Mouse (Mus musculus) ES-E14 (cell line): ENCODE measurements around the gene Foxp1. TPM values are rescaled to one million over a fixed set of nuclear protein-coding genes. Genes with fewer than 3 reads are reported as not detected.

Experiments used
- DNase-seq: peaks from one replicate; pipeline ENCODE4 v3.0.0-alpha.2; 2013; ENCODE audit warnings: low read depth, low spot score
- H3K27ac ChIP-seq: 2 replicates; pipeline ENCODE4 v1.5.1; 2012; ENCODE audit warnings: low read depth, mild to moderate bottlenecking, low read length, moderate library complexity, mixed read lengths; ENCODE audit not compliant: poor library complexity, insufficient read depth, severe bottlenecking
- H3K36me3 ChIP-seq: 2 replicates; pipeline ENCODE4 v1.6.1; 2012; ENCODE audit warnings: mild to moderate bottlenecking, low read length, moderate library complexity, mixed read lengths; ENCODE audit not compliant: control insufficient read depth, poor library complexity, insufficient read depth, severe bottlenecking
- H3K4me1 ChIP-seq, 2 experiments: fragments of 150-350 bp in 1 of 2; sonication (generic) in 1 of 2; 2 replicates each; pipeline ENCODE4 v1.6.1; 2012; ENCODE audit warnings: low read length in 2 of 2, mild to moderate bottlenecking in 1 of 2, mixed read lengths in 1 of 2; ENCODE audit not compliant: control insufficient read depth in 2 of 2, insufficient read depth in 2 of 2, poor library complexity in 1 of 2
- H3K4me3 ChIP-seq, 2 experiments: fragments of 150-350 bp in 1 of 2; sonication (generic) in 1 of 2; 2 replicates each; pipeline ENCODE4 v1.5.1; 2012; ENCODE audit warnings: low read length in 2 of 2, low read depth in 1 of 2, mild to moderate bottlenecking in 1 of 2, mixed read lengths in 1 of 2; ENCODE audit not compliant: insufficient read depth in 1 of 2, poor library complexity in 1 of 2, severe bottlenecking in 1 of 2
- H3K9ac ChIP-seq: 2 replicates; pipeline ENCODE4 v1.6.1; 2012; ENCODE audit warnings: low read depth, mild to moderate bottlenecking, low read length, mixed read lengths; ENCODE audit not compliant: poor library complexity, insufficient read depth, severe bottlenecking
- H3K9me3 ChIP-seq: fragments of 150-350 bp; sonication (generic); 2 replicates; pipeline ENCODE4 v1.6.1; 2012; ENCODE audit warnings: low read depth, mild to moderate bottlenecking, low read length; ENCODE audit not compliant: control insufficient read depth, insufficient read depth
- CHD2 ChIP-seq: IDR thresholded peaks from 2 replicates; pipeline ENCODE4 v1.6.1; 2014; ENCODE audit warnings: mild to moderate bottlenecking, low read depth, low read length, inconsistent platforms
- HCFC1 ChIP-seq: IDR thresholded peaks from 2 replicates; pipeline ENCODE4 v1.6.1; 2012; ENCODE audit warnings: low read length, inconsistent platforms, borderline replicate concordance; ENCODE audit not compliant: insufficient read depth
- MAFK ChIP-seq: IDR thresholded peaks from 2 replicates; pipeline ENCODE4 v1.6.1; 2014; ENCODE audit warnings: mild to moderate bottlenecking, low read depth, low read length, inconsistent platforms; ENCODE audit not compliant: insufficient read depth
- ZC3H11A ChIP-seq: IDR thresholded peaks from 2 replicates; pipeline ENCODE4 v1.6.1; 2012; ENCODE audit warnings: low read depth, mild to moderate bottlenecking, inconsistent platforms, low read length, borderline replicate concordance
- ZNF384 ChIP-seq: IDR thresholded peaks from 2 replicates; pipeline ENCODE4 v1.6.1; 2012; ENCODE audit warnings: low read depth, low read length, inconsistent platforms
- in situ Hi-C, 2 experiments: fragments of 600-800 bp; cut with MboI; formaldehyde crosslinking; loops; one replicate each; pipeline ENCODE4 v1.15.1; 2025; ENCODE audit warnings: low sequenced_read_pairs in 2 of 2, inconsistent platforms in 1 of 2; ENCODE audit not compliant: unreplicated experiment in 2 of 2
- total RNA-seq: library from RNA; depleted of rRNA; stranded (reverse); fragments of 300-350 nt; gene quantifications from 2 replicates; pipeline ENCODE4 v1.2.3, GENCODE M21; 2012

Gene Foxp1
- total RNA-seq, 1 experiment: 70.0 TPM

- no peak for DNase-seq
- Histone ChIP-seq H3K4me3 (no peak overlapping the region), H3K27ac (no peak overlapping the region), H3K9ac (no peak overlapping the region), H3K9me3 (no peaks in the 10 kb centered on the region), H3K4me1 (peaks cover 0 to 2% of the 10 kb centered on the region in 2 experiments; a peak in 1 of 4 replicates), H3K36me3 (no peaks in the 10 kb centered on the region)
- in situ Hi-C loops: no loop called here
- no peak for TF ChIP-seq ZNF384
- TF ChIP-seq CHD2: no peak
- TF ChIP-seq ZC3H11A: no peak
- no peak for TF ChIP-seq MAFK
- TF ChIP-seq HCFC1: no peak
These were observed 451.8 kb downstream of the Foxp1 start for GRCm38 (mm10) chr6:99070710-99071109.

DNA sequence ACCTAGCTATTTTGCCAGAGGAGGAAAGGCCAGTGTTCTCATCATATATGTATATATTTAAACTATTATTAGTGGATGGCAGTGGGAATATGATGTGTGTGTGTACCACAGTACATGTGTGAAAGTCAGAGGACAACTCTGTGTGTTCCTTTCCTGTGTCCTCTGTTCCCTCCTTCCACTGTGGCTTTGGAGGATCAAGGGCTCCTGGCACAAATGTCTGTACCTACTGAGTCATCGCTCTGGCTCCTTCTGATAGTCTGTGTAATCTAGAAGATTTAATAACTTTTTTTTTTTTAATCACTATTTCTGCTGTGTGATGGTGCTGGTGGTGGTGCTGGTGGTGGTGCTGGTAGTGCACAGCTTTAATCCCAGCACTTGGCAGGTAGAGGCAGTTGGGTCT lies 452.8 kb downstream of the Foxp1 start:
- TF ChIP-seq MAFK (no peak), ZC3H11A (no peak), ZNF384 (no peak), HCFC1 (no peak), CHD2 (no peak)
- in situ Hi-C loops: no loop called here
- Histone ChIP-seq H3K4me1 (peaks cover 0 to 2% of the 10 kb centered on the region in 2 experiments; a peak in 1 of 4 replicates), H3K9me3 (no peaks in the 10 kb centered on the region), H3K9ac (no peak overlapping the region), H3K27ac (no peak overlapping the region), H3K4me3 (no peak overlapping the region), H3K36me3 (no peaks in the 10 kb centered on the region)
- DNase-seq: no peak

DNA sequence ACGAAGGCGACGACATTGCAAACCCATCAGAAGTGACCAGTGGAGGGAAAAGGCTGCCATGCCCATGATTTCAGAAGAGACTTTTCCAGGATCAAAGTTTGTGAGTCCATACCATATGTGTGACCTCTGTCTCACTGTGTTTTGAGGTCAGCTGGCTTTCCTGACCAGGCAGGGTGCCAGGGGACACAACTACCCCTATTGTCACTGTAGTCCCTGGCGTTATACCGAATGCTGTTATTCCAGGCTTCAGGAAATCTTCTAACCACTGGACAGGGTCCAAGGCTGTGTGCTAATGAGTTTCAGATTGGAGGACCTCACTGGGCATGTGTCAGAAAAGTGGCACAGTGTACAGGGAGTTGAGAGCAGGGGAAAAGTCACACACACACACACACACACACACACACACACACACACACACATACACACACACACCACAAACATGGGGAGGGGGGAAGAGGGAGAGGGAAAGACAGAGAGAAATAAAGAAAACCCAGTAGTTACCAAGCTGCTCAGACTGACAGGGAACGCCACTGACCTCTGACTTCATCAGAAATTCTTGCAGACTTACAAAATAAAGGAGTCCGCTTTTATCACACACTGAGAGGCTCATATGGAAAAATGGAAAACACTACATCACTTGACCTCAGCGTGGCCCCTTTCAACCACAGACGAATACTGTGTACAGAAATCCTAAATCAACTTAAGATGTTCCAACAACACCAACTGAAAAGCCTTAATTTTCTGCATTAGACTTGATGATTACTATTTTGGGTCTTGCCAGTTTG lies 456.8 kb downstream of the Foxp1 start:
- TF ChIP-seq CHD2 (no peak), ZNF384 (no peak), ZC3H11A (no peak), HCFC1 (no peak), MAFK (no peak)
- no peak for DNase-seq
- no peaks in the 10 kb centered on the region for H3K36me3 ChIP-seq
- no peak overlapping the region for H3K27ac ChIP-seq
- H3K9me3 ChIP-seq: no peaks in the 10 kb centered on the region
- H3K9ac ChIP-seq: no peak overlapping the region
- no peak overlapping the region for H3K4me3 ChIP-seq
- H3K4me1 ChIP-seq: 0 out of 4 replicates have a peak, but pooled peaks cover 0 to 3% of the 10 kb centered on the region in 2 experiments
- in situ Hi-C loops: no loop called here

DNA sequence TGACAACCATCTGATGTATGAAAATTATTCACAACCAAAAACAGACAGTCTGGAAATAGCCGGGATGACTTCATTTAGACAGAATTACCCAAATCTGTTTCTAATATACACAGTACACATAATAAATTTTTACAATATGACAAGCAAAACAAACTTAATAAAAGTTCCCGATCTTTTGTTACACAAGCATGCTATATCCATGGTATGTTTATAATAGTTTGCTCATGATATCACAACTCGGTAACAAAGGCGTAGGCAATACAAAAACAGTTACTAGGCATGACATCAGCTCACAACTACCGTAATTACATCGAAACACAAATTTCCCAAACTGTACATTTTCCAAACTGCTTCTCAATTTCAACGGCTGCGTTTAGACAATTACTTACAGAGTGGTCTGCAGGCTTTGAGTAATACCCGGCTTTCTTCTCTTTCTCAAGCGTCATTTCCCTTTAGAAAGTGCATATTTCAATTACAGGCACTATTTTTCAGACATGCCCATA lies 458.5 kb downstream of the Foxp1 start:
- Histone ChIP-seq H3K9me3 (no peaks in the 10 kb centered on the region), H3K4me3 (no peak overlapping the region), H3K4me1 (0 out of 4 replicates have a peak, but pooled peaks cover 0 to 3% of the 10 kb centered on the region in 2 experiments), H3K27ac (no peak overlapping the region), H3K9ac (no peak overlapping the region), H3K36me3 (no peaks in the 10 kb centered on the region)
- TF ChIP-seq MAFK (no peak), HCFC1 (no peak), CHD2 (no peak), ZC3H11A (no peak), ZNF384 (no peak)
- no peak for DNase-seq
- in situ Hi-C loops: no loop called here
